Mouse (Mus musculus) testis, postnatal 14 days (tissue): ENCODE results near the gene Cog4.

Experiments used
- DNase-seq: peaks from one replicate; pipeline ENCODE4 v3.0.0; 2021; ENCODE audit warnings: low spot score

The Cog4 gene

DNA sequence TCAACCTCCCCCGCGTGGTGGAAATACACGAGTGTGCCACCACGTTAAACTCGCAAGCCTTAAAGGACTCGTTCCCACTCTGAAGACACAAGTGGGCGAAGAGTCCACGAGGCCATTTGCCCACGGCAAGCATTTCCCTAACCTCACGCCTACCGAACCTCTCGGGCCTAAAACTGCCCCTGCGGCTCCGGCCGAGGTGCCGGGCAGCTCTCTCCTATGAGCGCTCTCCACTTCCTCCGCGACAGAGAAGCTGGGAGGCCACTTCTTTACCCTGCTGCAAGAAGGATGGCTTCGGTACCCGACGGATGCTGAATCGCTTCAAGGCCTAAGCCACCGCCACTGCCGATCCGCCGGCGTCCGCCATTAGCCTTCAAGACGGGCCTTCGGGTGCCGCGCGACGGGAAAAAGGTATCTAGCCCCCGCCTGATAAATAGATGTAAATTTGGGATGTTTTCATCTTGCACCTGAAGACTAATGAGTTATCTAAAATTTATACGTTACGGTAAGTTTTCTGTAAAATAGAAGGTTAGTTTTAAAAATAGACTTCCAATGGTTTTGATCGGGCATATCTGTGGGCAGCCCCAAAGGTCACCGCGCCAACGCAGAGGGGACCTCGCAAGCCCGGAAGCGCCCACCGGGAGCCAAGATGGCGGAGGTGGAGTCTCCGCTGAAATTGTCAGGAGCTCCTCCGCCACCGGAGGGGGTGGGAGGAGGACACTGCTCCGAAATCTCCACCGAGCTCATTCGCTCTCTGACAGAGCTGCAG is at the start of gene Cog4, which contains the start of gene Sf3b3:
TSS of gene Cog4 (plus strand) at position 196 of the 766 bp plus-strand sequence.
TSS of gene Sf3b3 (minus strand) at position 383 of the 766 bp plus-strand sequence.
- DNase-seq, result peak; percentile 88

- no peak for DNase-seq
These were observed 49.3 kb upstream of the Cog4 start for GRCm38 (mm10) chr8:110797086-110797485.

GRCm38 (mm10) chr8:110802988-110803387 is 43.4 kb upstream of the Cog4 start:
- DNase-seq, result no peak

GRCm38 (mm10) chr8:110803856-110804255 is 42.5 kb upstream of the Cog4 start:
- no peak for DNase-seq

GRCm38 (mm10) chr8:110804825-110805514 is 41.4 kb upstream of the Cog4 start:
- no peak for DNase-seq

- no peak for DNase-seq
These were observed 40.7 kb upstream of the Cog4 start, which contains the start of gene Il34 for GRCm38 (mm10) chr8:110805669-110806068. Gene Il34, minus strand, starts transcription at chr8:110805924.

- no peak for DNase-seq
These were observed 40.3 kb upstream of the Cog4 start for GRCm38 (mm10) chr8:110806146-110806545.

- peak; percentile 39 for DNase-seq
These were observed 37.6 kb upstream of the Cog4 start for GRCm38 (mm10) chr8:110808495-110809472.

GRCm38 (mm10) chr8:110809831-110810230 is 36.6 kb upstream of the Cog4 start:
- DNase-seq, result no peak

- DNase-seq, result no peak
These were observed 35.8 kb upstream of the Cog4 start for GRCm38 (mm10) chr8:110810481-110811065.

DNA sequence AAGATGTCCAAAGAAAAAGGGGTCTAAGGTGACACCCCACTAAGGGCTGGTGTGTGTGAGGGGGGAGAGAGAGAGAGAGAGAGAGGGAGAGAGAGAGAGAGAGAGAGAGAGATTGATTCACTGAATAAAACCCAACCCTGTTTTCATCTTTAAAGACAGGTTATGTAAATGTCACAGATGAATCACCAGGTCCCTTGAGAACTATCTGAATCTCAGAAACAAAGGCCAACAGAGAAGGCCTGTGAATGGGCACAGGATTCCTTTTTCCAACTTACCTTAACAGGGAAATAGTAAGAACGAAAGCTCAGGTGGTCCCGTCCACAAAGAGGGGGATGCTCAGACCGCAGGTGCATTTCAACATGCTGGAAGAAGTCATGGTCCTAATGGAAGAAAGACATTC is 35.3 kb upstream of the Cog4 start:
- DNase-seq, result no peak

GRCm38 (mm10) chr8:110811793-110812192 is 34.6 kb upstream of the Cog4 start:
- no peak for DNase-seq

DNA sequence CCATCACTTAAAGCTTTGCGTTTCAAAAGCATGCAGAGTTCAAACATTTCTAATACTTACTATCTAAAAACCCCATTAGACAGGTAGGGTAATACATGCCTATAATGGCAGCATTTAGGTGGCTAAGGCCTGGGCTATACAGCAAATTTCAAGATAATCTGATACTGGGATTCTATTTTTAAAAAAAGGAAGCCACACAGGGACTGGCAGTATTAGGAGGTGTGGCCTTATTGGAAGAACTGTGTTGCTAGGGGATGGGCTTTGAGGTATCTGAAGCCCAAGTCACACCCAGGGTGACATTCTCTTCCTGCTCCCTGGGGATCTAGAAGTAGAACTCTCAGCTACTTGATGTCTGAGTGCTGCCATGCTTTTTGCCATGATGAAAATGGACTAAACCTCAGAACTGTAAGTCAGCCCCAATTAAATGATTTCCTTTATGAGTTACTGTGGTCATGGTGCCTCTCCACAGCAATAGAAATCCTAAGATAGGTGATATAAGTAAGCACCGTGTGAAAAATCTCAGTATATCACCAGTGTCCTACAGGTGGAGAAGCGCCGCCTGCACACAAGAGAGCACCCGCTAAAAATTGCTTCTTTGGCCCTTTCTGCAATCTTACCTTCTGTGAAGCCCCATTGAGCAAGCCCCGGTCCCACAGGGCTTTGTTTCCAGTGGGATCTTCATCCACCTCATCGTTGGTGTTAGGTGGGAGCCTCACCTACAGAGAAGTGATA is 33.9 kb upstream of the Cog4 start:
- no peak for DNase-seq

GRCm38 (mm10) chr8:110813081-110813812 is 33.2 kb upstream of the Cog4 start:
- no peak for DNase-seq

DNA sequence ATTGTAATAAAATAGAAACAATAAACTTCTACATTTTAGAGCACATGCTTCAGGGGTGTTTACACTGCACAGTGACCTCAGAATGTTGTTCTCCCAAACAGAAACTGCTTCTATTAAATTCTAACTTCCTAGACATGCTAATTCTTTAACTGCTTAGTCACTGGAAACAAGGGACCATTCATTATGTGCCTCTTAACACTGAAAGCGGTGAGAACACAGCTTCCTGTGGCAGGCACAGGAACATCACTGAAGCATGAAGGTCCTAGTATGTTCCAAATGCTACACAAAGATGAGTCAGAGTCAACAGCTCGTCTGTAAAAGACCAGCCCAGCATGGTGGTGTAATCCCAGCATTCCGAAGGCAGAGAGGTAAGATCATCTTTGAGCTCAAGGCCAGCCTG is 31.1 kb upstream of the Cog4 start:
- DNase-seq, result no peak

DNA sequence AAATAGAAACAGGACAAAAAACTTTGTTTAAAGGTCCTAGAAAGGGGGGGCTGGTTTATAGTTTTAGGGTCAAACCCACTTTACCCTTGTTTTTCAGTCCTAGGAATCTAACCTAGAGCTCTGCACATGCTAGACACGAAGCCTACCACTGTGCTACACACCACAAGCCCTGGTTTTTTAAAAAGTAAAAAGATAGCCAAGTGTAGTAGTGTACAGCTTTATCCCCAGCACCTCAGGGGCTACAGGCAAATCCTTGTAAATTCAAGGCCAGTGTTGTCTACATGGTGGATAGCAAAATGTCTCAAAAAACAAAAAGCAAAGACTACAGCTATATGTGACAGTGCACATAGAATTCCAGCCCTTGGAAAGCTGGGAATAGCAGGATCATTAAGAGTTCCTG is 29.4 kb upstream of the Cog4 start:
- DNase-seq, result no peak

GRCm38 (mm10) chr8:110818593-110818992 is 27.8 kb upstream of the Cog4 start:
- no peak for DNase-seq

DNA sequence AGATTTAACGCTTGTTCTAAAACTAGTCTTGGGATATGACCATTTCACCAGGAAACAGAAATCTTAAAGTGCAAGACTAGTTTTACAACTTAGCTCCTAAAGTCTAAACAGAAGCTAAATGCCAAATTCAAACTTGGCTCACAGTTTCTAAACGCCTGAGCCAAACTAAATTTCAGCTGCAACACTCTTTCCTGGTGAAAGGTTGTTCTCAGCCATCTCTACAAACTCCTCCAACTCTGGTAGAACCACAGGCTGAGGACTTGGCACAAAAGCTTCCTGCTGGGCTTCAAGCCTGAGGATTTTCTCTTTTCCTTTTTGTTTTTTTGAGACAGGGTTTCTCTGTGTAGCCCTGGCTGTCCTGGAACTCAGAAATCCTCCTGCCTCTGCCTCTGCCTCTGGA is 26.1 kb upstream of the Cog4 start:
- DNase-seq, result no peak

GRCm38 (mm10) chr8:110821960-110822359 is 24.4 kb upstream of the Cog4 start:
- no peak for DNase-seq

GRCm38 (mm10) chr8:110824861-110825260 is 21.5 kb upstream of the Cog4 start:
- DNase-seq, result no peak
